Mouse (Mus musculus): Measurements from ENCODE around the gene Gipc1. TPM values are rescaled to one million over a fixed set of nuclear protein-coding genes. Genes with fewer than 3 reads are reported as not detected.

Gene Gipc1
- polyA plus RNA-seq, 1 experiment from 2014 or later, result 123 TPM

DNA sequence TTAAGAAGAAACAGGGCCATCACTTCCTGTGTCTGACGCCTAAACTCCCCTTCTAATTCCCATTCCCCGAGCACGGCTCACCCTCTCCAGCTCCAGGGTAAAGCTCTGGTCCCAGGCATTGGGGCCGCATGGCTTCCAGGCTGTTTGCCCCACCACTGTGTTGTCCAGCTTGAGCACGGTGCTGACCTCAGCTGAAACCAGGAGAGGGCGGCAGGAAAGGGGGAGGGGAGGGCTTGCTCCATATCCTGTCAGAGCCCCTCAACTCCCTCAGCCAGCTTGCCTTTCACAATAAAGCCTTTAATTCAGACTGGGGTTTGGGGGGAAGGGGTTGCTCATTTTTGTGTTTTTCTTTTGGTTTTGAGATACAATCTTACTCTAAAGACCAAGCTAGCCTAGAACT, 28.6 kb downstream of the Gipc1 start:
- Histone ChIP-seq H3K27ac (ENCODE audit: low read length) (peak overlapping the region; percentile 55), H3K4me2 (replicated peaks; ENCODE audit: low read depth, low read length) (no peak overlapping the region), H3K36me3 (ENCODE audit: insufficient read depth, low read length) (peaks cover 54% of the 10 kb centered on the region), H3K9me3 (ENCODE audit: low read length) (no peaks in the 10 kb centered on the region), H3K27me3 (replicated peaks; ENCODE audit: insufficient read depth, low read length) (no peaks in the 10 kb centered on the region), H3K4me1 (ENCODE audit: insufficient read depth, low read depth, low read length) (no peaks in the 10 kb centered on the region; the same call in 1 of the 2 replicates), H3K4me3 (ENCODE audit: low read depth, low read length) (no peak overlapping the region), H3K9ac (replicated peaks; ENCODE audit: low read depth) (peak overlapping the region; percentile 16; the same call in 1 of the 2 replicates)
- 29% methylated on average over 6 of the region's 6 CpGs for WGBS
- TF ChIP-seq CTCF (IDR thresholded peaks at IDR 0.05), result peak; percentile 44
- TF ChIP-seq EP300 (IDR thresholded peaks at IDR 0.05), result no peak
- DNase-seq (ENCODE audit: low spot score) (peak; percentile 64), ATAC-seq (peak; percentile 78)

- Histone ChIP-seq H3K9ac (replicated peaks; ENCODE audit: low read depth) (no peak overlapping the region), H3K4me1 (ENCODE audit: insufficient read depth, low read depth, low read length) (no peaks in the 10 kb centered on the region; the same call in 1 of the 2 replicates), H3K27ac (ENCODE audit: low read length) (no peak overlapping the region), H3K27me3 (replicated peaks; ENCODE audit: insufficient read depth, low read length) (no peaks in the 10 kb centered on the region), H3K4me3 (ENCODE audit: low read depth, low read length) (no peak overlapping the region), H3K36me3 (ENCODE audit: insufficient read depth, low read length) (peaks cover 39% of the 10 kb centered on the region), H3K4me2 (replicated peaks; ENCODE audit: low read depth, low read length) (no peak overlapping the region), H3K9me3 (ENCODE audit: low read length) (no peaks in the 10 kb centered on the region)
- DNase-seq (ENCODE audit: low spot score), result no peak
- WGBS, result 93% methylated on average over 9 of the region's 9 CpGs
- ATAC-seq, result no peak
- TF ChIP-seq CTCF (IDR thresholded peaks at IDR 0.05) (no peak), EP300 (IDR thresholded peaks at IDR 0.05) (no peak)
These were observed 32.0 kb downstream of the Gipc1 start for GRCm38 (mm10) chr8:83684517-83684916.

- 85% methylated on average over 6 of the region's 6 CpGs for WGBS
- 0 out of 2 replicates have a peak, but pooled peaks cover 4% of the 10 kb centered on the region for H3K4me1 ChIP-seq (ENCODE audit: insufficient read depth, low read depth, low read length)
- DNase-seq (ENCODE audit: low spot score) (no peak), ATAC-seq (no peak)
- H3K4me3 ChIP-seq (ENCODE audit: low read depth, low read length), result no peak overlapping the region
- TF ChIP-seq CTCF (IDR thresholded peaks at IDR 0.05) (no peak), EP300 (IDR thresholded peaks at IDR 0.05) (no peak)
- H3K36me3 ChIP-seq (ENCODE audit: insufficient read depth, low read length), result peaks cover 41% of the 10 kb centered on the region; the same call in 1 of the 2 replicates
- no peak overlapping the region for H3K9ac ChIP-seq (replicated peaks; ENCODE audit: low read depth)
- no peak overlapping the region for H3K27ac ChIP-seq (ENCODE audit: low read length)
- H3K27me3 ChIP-seq (replicated peaks; ENCODE audit: insufficient read depth, low read length), result no peaks in the 10 kb centered on the region
- H3K4me2 ChIP-seq (replicated peaks; ENCODE audit: low read depth, low read length), result no peak overlapping the region
- no peaks in the 10 kb centered on the region for H3K9me3 ChIP-seq (ENCODE audit: low read length)
These were observed 36.8 kb downstream of the Gipc1 start for GRCm38 (mm10) chr8:83689264-83689663.

DNA sequence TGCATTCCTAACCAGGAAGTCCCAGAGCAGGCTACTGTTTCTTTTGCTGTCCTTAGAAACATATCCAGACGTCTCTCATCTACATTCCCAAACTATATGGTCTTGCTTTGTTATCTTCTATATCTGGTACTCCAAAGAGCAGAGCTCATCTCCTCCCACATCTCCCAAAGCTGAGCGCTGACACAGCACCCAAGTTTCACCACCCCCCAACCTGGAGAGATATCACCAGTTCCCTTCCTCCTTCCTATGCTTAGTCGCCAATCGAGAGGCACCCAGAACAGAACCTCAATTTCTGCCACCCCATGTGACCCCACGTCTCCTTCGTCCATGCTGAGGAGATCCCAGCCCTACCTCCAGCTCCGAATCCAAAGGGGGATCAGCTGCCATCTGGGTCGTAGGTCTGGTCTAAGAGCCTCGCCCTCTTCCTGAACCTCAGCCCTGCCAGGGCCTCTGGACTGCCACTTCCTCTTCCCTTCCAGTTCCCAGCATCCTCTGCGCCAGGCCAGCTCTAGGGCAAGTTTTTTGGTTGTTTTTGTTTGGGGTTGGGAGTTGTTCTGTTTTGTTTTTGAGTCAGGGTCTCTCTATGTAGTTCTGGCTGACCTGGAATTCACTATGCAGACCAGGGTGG, 41.2 kb downstream of the Gipc1 start:
- Histone ChIP-seq H3K9ac (replicated peaks; ENCODE audit: low read depth) (no peak overlapping the region), H3K4me2 (replicated peaks; ENCODE audit: low read depth, low read length) (0 out of 2 replicates have a peak overlapping the region, but pooled peaks have one; percentile 3), H3K27ac (ENCODE audit: low read length) (0 out of 2 replicates have a peak overlapping the region, but pooled peaks have one; percentile 28), H3K9me3 (ENCODE audit: low read length) (no peaks in the 10 kb centered on the region), H3K36me3 (ENCODE audit: insufficient read depth, low read length) (peaks cover 23% of the 10 kb centered on the region; the same call in 1 of the 2 replicates), H3K4me3 (ENCODE audit: low read depth, low read length) (no peak overlapping the region), H3K4me1 (ENCODE audit: insufficient read depth, low read depth, low read length) (peaks cover 26% of the 10 kb centered on the region; the same call in 1 of the 2 replicates), H3K27me3 (replicated peaks; ENCODE audit: insufficient read depth, low read length) (no peaks in the 10 kb centered on the region)
- TF ChIP-seq EP300 (IDR thresholded peaks at IDR 0.05), result no peak
- TF ChIP-seq CTCF (IDR thresholded peaks at IDR 0.05), result no peak
- 63% methylated on average over 10 of the region's 10 CpGs for WGBS
- ATAC-seq, result no peak
- DNase-seq (ENCODE audit: low spot score), result peak; percentile 44

- Histone ChIP-seq H3K9ac (replicated peaks; ENCODE audit: low read depth) (no peak overlapping the region), H3K9me3 (ENCODE audit: low read length) (no peaks in the 10 kb centered on the region), H3K27ac (ENCODE audit: low read length) (peak overlapping the region; percentile 28; the same call in 1 of the 2 replicates), H3K27me3 (replicated peaks; ENCODE audit: insufficient read depth, low read length) (no peaks in the 10 kb centered on the region), H3K4me3 (ENCODE audit: low read depth, low read length) (no peak overlapping the region), H3K4me2 (replicated peaks; ENCODE audit: low read depth, low read length) (no peak overlapping the region), H3K36me3 (ENCODE audit: insufficient read depth, low read length) (peaks cover 23% of the 10 kb centered on the region; the same call in 1 of the 2 replicates), H3K4me1 (ENCODE audit: insufficient read depth, low read depth, low read length) (peaks cover 28% of the 10 kb centered on the region; the same call in 1 of the 2 replicates)
- no peak for ATAC-seq
- WGBS, result 77% methylated on average over 11 of the region's 11 CpGs
- no peak for DNase-seq (ENCODE audit: low spot score)
- TF ChIP-seq EP300 (IDR thresholded peaks at IDR 0.05), result no peak
- TF ChIP-seq CTCF (IDR thresholded peaks at IDR 0.05), result no peak
These were observed 42.1 kb downstream of the Gipc1 start for GRCm38 (mm10) chr8:83694369-83695160.

Data from lung, postnatal 0 days (tissue).